Mouse (Mus musculus) testis, adult 10 weeks (tissue): ENCODE measurements around the gene Zfp595. TPM values are rescaled to one million over a fixed set of nuclear protein-coding genes. Genes with fewer than 3 reads are reported as not detected.

ENCODE experiments used
- polyA plus RNA-seq: library from polyadenylated mRNA; stranded (reverse); fragments of 350-450 nt; fragmentation: Illumina TruSeq; extraction: RNeasy Lipid Tissue Mini Kit (QIAGEN cat#74804); gene quantifications from one replicate; pipeline ENCODE4 v1.2.3, GENCODE M21; 2014; ENCODE audit warnings: low read depth, low replicate concordance

Zfp595 gene
- polyA plus RNA-seq = 10.1 TPM

DNA sequence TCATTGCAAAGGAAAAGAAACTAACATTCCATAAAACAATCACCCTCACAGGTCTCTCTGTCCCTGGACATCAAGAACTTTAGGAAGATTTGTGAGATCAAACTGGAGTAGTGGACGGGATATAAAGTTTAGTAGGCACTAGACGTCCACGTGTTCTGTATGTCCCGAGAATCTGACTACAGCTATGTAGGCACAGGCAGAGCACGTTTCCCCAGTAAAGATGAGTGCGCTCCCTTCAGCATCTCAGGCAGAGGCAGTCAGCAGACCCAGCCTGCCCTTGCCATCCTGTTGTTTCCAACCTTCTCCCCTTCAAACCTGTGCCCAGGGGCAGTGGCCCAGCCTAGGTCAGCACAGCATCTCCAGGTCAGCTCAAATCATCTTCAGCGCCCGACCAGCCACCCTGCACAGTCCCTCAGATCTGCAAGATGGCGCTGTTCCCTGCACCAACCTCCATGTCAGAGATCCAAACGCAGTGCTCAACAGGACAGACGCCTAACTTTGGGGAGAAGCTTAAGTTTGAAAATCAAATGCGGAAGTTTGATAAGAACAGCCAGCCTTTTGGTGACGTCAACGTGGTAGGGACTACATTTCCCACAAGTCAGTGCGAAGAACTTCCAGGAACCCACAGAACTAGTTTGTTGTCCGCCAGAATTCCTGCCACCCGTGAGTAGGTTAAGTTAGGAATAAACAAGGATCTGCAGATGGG is at the start of gene Zfp595:
Zfp595 (minus strand) TSS at position 552 of the 706 bp plus-strand sequence.

DNA sequence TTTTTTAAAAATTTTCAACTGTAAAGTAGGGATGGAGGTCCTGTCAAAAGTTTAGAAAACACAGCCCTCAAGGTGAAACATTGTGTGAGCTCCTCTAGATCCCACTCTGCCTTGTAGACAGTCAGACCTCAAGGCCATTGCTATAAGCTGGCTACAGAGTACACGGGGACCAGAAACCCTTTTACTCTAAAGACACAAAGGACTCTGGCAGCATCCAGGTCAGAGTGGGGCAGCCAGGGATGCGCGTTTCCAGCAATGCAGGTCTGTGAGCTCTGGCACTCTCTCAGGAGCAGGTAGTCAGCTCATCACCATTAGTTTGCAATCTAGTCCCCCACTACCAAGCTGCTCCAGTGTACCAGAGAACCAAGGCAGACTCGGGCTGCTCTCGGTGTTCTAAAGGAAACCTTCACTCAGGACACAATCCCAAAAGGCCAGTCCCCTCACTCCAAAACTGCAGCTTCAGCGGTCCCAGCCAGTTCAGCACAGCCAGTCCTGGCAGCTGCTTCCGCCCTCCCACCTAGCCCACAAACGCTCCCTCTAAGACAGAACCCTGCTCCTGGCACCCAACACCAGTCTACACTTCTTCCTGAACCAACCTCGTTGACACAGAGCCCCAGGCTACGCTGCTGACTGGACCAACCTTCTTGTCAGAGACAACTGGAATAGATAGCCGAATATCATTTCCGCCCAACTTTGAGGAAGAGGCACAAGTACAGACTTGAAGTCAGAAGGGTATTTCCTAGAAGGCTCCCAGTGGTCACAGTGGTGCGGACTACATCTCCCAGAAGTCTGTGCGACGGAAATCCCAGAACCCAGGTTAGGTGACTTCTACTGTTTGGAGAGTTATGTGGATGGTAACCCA is 42.9 kb upstream of the Zfp595 start, which contains the start of the genes Gm28041 and Zfp456:
Gm28041 (minus strand) TSS at position 684 of the 862 bp plus-strand sequence.
Zfp456 (minus strand) TSS at position 761 of the 862 bp plus-strand sequence.

GRCm38 (mm10) chr13:67360131-67360744 is 27.9 kb upstream of the Zfp595 start, which contains the start of the genes Gm28044 and Zfp953:
Gm28044 (minus strand) TSS chr13:67360536.
Zfp953 (minus strand) TSS chr13:67360605.

GRCm38 (mm10) chr13:67305822-67306672 is 26.3 kb downstream of the Zfp595 start, which contains the start of gene Zfp457:
Zfp457 (minus strand) TSS chr13:67306485.

GRCm38 (mm10) chr13:67278314-67278713 is 54.1 kb downstream of the Zfp595 start, which contains the start of gene Zfp458:
Zfp458 (minus strand) TSS chr13:67278466.

Other genes starting within 250 kb of the Zfp595 start
- 8.8 TPM for gene Zfp708, start 234.6 kb downstream of the Zfp595 start, polyA plus RNA-seq
- gene Gm28557, start 224.0 kb downstream of the Zfp595 start, polyA plus RNA-seq = 8.0 TPM
- 0.22 TPM for gene Rslcan18, start 216.3 kb downstream of the Zfp595 start, polyA plus RNA-seq
- gene Zfp759, start 210.9 kb downstream of the Zfp595 start, polyA plus RNA-seq = 91.1 TPM
- gene Rsl1, start 159.4 kb downstream of the Zfp595 start, polyA plus RNA-seq = 7.8 TPM
- 3.3 TPM for gene Zfp455, start 138.1 kb downstream of the Zfp595 start, polyA plus RNA-seq
- gene Zfp458, start 54.1 kb downstream of the Zfp595 start, polyA plus RNA-seq = 35.9 TPM
- gene Zfp457, start 26.1 kb downstream of the Zfp595 start, polyA plus RNA-seq = 1.3 TPM
- gene Gm28044, start 28.0 kb upstream of the Zfp595 start, polyA plus RNA-seq = 2.2 TPM
- gene Zfp953, start 28.0 kb upstream of the Zfp595 start, polyA plus RNA-seq = 5.3 TPM
- 0.48 TPM for gene Gm28041, start 43.2 kb upstream of the Zfp595 start, polyA plus RNA-seq
- 1.2 TPM for gene Zfp456, start 43.2 kb upstream of the Zfp595 start, polyA plus RNA-seq
- gene Zfp429, start 67.2 kb upstream of the Zfp595 start, polyA plus RNA-seq = 2.6 TPM
- gene Zfp459, start 88.8 kb upstream of the Zfp595 start, polyA plus RNA-seq = 1.3 TPM
- 8.6 TPM for gene Zfp874a, start 119.1 kb upstream of the Zfp595 start, polyA plus RNA-seq
- gene Zfp874b, start 151.7 kb upstream of the Zfp595 start, polyA plus RNA-seq = 4.4 TPM
- gene Zfp58, start 168.0 kb upstream of the Zfp595 start, polyA plus RNA-seq = 52.5 TPM
- not detected for gene Gm26965, start 193.6 kb upstream of the Zfp595 start, polyA plus RNA-seq
- 31.5 TPM for gene Zfp87, start 193.6 kb upstream of the Zfp595 start, polyA plus RNA-seq
- 32.6 TPM for gene Zfp748, start 221.3 kb upstream of the Zfp595 start, polyA plus RNA-seq